21 mouse cellular contexts compared by ENCODE assay signal in genomic region chr17:47532364-47532763, GRCm38 (mm10). TPM values are rescaled to one million over a fixed set of nuclear protein-coding genes. Genes with fewer than 3 reads are reported as not detected.
DNase-seq lines count a peak whose midpoint lies in the region; ATAC-seq and TF ChIP-seq lines count a peak whose summit lies in the region.
"Had no signal": no experiment of that assay in that cellular context is flagged by ENCODE, and none has a peak within 500 bp of the region (broad histone marks: within the 10 kb centered on the region; RNA-seq: fewer than 3 reads in every experiment).

No protein-coding gene starts in this region.

- no peak for TF ChIP-seq POLR2A in MEL (IDR thresholded peaks at IDR 0.05; ENCODE audit: control insufficient read depth in 1 of 2, insufficient read depth in 1 of 2, low read depth in 1 of 2, low read length in 2 of 2, poor library complexity in 1 of 2)

- no peak for ATAC-seq in hindbrain, embryonic 11.5 days (ENCODE audit: low FRiP score)
- ATAC-seq in liver, embryonic 16.5 days (ENCODE audit: low read depth) = peak; percentile 20; the same call in 1 of the 2 replicates
- ATAC-seq in midbrain, embryonic 14.5 days (ENCODE audit: low FRiP score, low TSS enrichment) = no peak
- ATAC-seq: forebrain, postnatal 0 days; hindbrain, postnatal 0 days; lung, postnatal 0 days had no signal

- TF ChIP-seq RAD21 in MEL (IDR thresholded peaks at IDR 0.05; ENCODE audit: low read depth, low read length) = no peak

- 96% methylated on average over 5 of the region's 5 CpGs for WGBS in hindbrain, embryonic 10.5 days
- 91% methylated on average over 5 of the region's 5 CpGs for WGBS in hindbrain, embryonic 11.5 days
- WGBS in liver, embryonic 16.5 days (ENCODE audit: insufficient replicate concordance) = 61% methylated on average over 5 of the region's 5 CpGs
- 97% methylated on average over 5 of the region's 5 CpGs for WGBS in midbrain, embryonic 14.5 days

- no peaks in the 10 kb centered on the region for H3K36me3 ChIP-seq in hindbrain, embryonic 10.5 days
- no peaks in the 10 kb centered on the region for H3K36me3 ChIP-seq in hindbrain, embryonic 11.5 days (ENCODE audit: control insufficient read depth, insufficient read depth, low read length)
- peaks cover 0 to 15% of the 10 kb centered on the region in 2 experiments; a peak in 2 of 4 replicates for H3K36me3 ChIP-seq in MEL (ENCODE audit: control insufficient read depth in 1 of 2, insufficient read depth in 2 of 2, low read length in 2 of 2)
- no peaks in the 10 kb centered on the region for H3K36me3 ChIP-seq in liver, embryonic 16.5 days (ENCODE audit: control insufficient read depth, insufficient read depth)
- H3K36me3 ChIP-seq in midbrain, embryonic 14.5 days (ENCODE audit: control insufficient read depth, insufficient read depth, low read length) = no peaks in the 10 kb centered on the region
- H3K36me3 ChIP-seq: heart, embryonic 12.5 days; limb, embryonic 15.5 days had no signal

- H3K9me3 ChIP-seq in hindbrain, embryonic 10.5 days = no peaks in the 10 kb centered on the region
- no peaks in the 10 kb centered on the region for H3K9me3 ChIP-seq in hindbrain, embryonic 11.5 days (ENCODE audit: control insufficient read depth, low read length)
- no peaks in the 10 kb centered on the region for H3K9me3 ChIP-seq in MEL (replicated peaks; ENCODE audit: insufficient read depth, low read length)
- no peaks in the 10 kb centered on the region for H3K9me3 ChIP-seq in liver, embryonic 16.5 days (replicated peaks; ENCODE audit: control insufficient read depth, low read length)
- no peaks in the 10 kb centered on the region for H3K9me3 ChIP-seq in midbrain, embryonic 14.5 days (ENCODE audit: control insufficient read depth, low read length)
- H3K9me3 ChIP-seq: heart, embryonic 12.5 days; limb, embryonic 15.5 days had no signal

- no peak for DNase-seq in hindbrain, embryonic 10.5 days (ENCODE audit: low spot score)
- no peak for DNase-seq in hindbrain, embryonic 11.5 days (ENCODE audit: low spot score)
- DNase-seq in MEL (ENCODE audit: low read depth, low spot score) = peak; percentile 35
- peak; percentile 36 for DNase-seq in induced T-regulatory cell, adult 2 months (ENCODE audit: low read depth)
- DNase-seq in adrenal gland, adult 2 months = no peak
- DNase-seq in cerebellum, adult 9-10 months = no peak
- DNase-seq in midbrain, embryonic 14.5 days = no peak
- DNase-seq: adrenal gland, postnatal 25 days; cerebellum, adult 8-10 months; forebrain, postnatal 0 days; gastrocnemius, adult 2 months; heart, postnatal 36 days; kidney, adult 11 months; layer of hippocampus, postnatal 36 days had no signal

- TF ChIP-seq CTCF in MEL (IDR thresholded peaks at IDR 0.05 in 2 of 3, conservative IDR thresholded peaks at IDR 0.05 in 1 of 3; ENCODE audit: control insufficient read depth in 1 of 3, insufficient read depth in 1 of 3, low read depth in 2 of 3, low read length in 3 of 3, poor library complexity in 1 of 3, severe bottlenecking in 1 of 3) = no peak

- peaks cover 29% of the 10 kb centered on the region for H3K4me1 ChIP-seq in hindbrain, embryonic 10.5 days (replicated peaks)
- peaks cover 3% of the 10 kb centered on the region; the same call in 1 of the 2 replicates for H3K4me1 ChIP-seq in hindbrain, embryonic 11.5 days (replicated peaks; ENCODE audit: control insufficient read depth, insufficient read depth, low read length)
- peaks cover 13 to 17% of the 10 kb centered on the region in 2 experiments for H3K4me1 ChIP-seq in MEL (ENCODE audit: control insufficient read depth in 1 of 2, insufficient read depth in 2 of 2, low read length in 2 of 2)
- H3K4me1 ChIP-seq in liver, embryonic 16.5 days (ENCODE audit: control insufficient read depth, low read depth, low read length) = peaks cover 72% of the 10 kb centered on the region
- no peaks in the 10 kb centered on the region for H3K4me1 ChIP-seq in midbrain, embryonic 14.5 days (ENCODE audit: control insufficient read depth, insufficient read depth, low read length)

- no peak overlapping the region for H3K4me3 ChIP-seq in hindbrain, embryonic 10.5 days
- no peak overlapping the region for H3K4me3 ChIP-seq in hindbrain, embryonic 11.5 days (ENCODE audit: low read depth, low read length)
- H3K4me3 ChIP-seq in MEL (ENCODE audit: control insufficient read depth in 1 of 2, insufficient read depth in 1 of 2, low read depth in 2 of 2, low read length in 2 of 2) = no peak overlapping the region
- H3K4me3 ChIP-seq in liver, embryonic 16.5 days (ENCODE audit: low read depth, low read length) = no peak overlapping the region
- H3K4me3 ChIP-seq in midbrain, embryonic 14.5 days (replicated peaks; ENCODE audit: low read depth, low read length) = no peak overlapping the region
- H3K4me3 ChIP-seq: gastrocnemius, adult 2 months; heart, embryonic 12.5 days; limb, embryonic 15.5 days had no signal

- H3K4me2 ChIP-seq in hindbrain, embryonic 11.5 days (replicated peaks; ENCODE audit: low read depth, low read length) = no peak overlapping the region
- H3K4me2 ChIP-seq in liver, embryonic 16.5 days (ENCODE audit: low read depth, low read length) = peak overlapping the region; percentile 33
- H3K4me2 ChIP-seq in midbrain, embryonic 14.5 days (ENCODE audit: low read length) = no peak overlapping the region
- H3K4me2 ChIP-seq: heart, embryonic 12.5 days; limb, embryonic 15.5 days; midbrain, embryonic 11.5 days had no signal

- H3K9ac ChIP-seq in hindbrain, embryonic 11.5 days (ENCODE audit: low read depth, low read length) = no peak overlapping the region
- H3K9ac ChIP-seq in MEL (ENCODE audit: control insufficient read depth, low read depth, low read length, poor library complexity, severe bottlenecking) = no peak overlapping the region
- H3K9ac ChIP-seq in liver, embryonic 16.5 days (ENCODE audit: low read depth, low read length) = 0 out of 2 replicates have a peak overlapping the region, but pooled peaks have one; percentile 13
- H3K9ac ChIP-seq in midbrain, embryonic 14.5 days (replicated peaks; ENCODE audit: low read length) = no peak overlapping the region
- H3K9ac ChIP-seq: forebrain, postnatal 0 days; heart, embryonic 12.5 days; limb, embryonic 15.5 days had no signal

- H3K27ac ChIP-seq in hindbrain, embryonic 10.5 days = peak overlapping the region; percentile 17; the same call in 1 of the 2 replicates
- H3K27ac ChIP-seq in hindbrain, embryonic 11.5 days (ENCODE audit: low read depth, low read length) = no peak overlapping the region
- no peak overlapping the region for H3K27ac ChIP-seq in MEL (ENCODE audit: control insufficient read depth, low read depth, low read length)
- H3K27ac ChIP-seq in liver, embryonic 16.5 days (ENCODE audit: low read length) = peak overlapping the region; percentile 61
- no peak overlapping the region for H3K27ac ChIP-seq in midbrain, embryonic 14.5 days (replicated peaks; ENCODE audit: low read depth, low read length)
- H3K27ac ChIP-seq: gastrocnemius, adult 2 months; hindbrain, postnatal 0 days; kidney, postnatal 0 days; limb, embryonic 15.5 days had no signal

- no peaks in the 10 kb centered on the region for H3K27me3 ChIP-seq in hindbrain, embryonic 10.5 days (ENCODE audit: insufficient read depth, poor library complexity, severe bottlenecking)
- no peaks in the 10 kb centered on the region for H3K27me3 ChIP-seq in hindbrain, embryonic 11.5 days (ENCODE audit: control insufficient read depth, insufficient read depth, low read length)
- H3K27me3 ChIP-seq in MEL (ENCODE audit: control insufficient read depth in 1 of 2, insufficient read depth in 2 of 2, low read length in 2 of 2) = no peaks in the 10 kb centered on the region
- H3K27me3 ChIP-seq in liver, embryonic 16.5 days (ENCODE audit: control insufficient read depth, insufficient read depth, low read depth, low read length) = no peaks in the 10 kb centered on the region
- no peaks in the 10 kb centered on the region for H3K27me3 ChIP-seq in midbrain, embryonic 14.5 days (ENCODE audit: control insufficient read depth, insufficient read depth, low read length)
- H3K27me3 ChIP-seq: heart, embryonic 12.5 days; limb, embryonic 15.5 days had no signal

- no peak for TF ChIP-seq EP300 in MEL (IDR thresholded peaks at IDR 0.05; ENCODE audit: low read depth in 1 of 2, low read length in 2 of 2)

- H3K79me2 ChIP-seq in MEL (ENCODE audit: control insufficient read depth, insufficient read depth, low read length, poor library complexity) = no peaks in the 10 kb centered on the region

TF ChIP-seq in MEL, 35 proteins besides CTCF, POLR2A, EP300 and RAD21:
- TF ChIP-seq E2F4 (IDR thresholded peaks at IDR 0.05; ENCODE audit: borderline replicate concordance, low read depth, low read length) (no peak), GATA1 (IDR thresholded peaks at IDR 0.05; ENCODE audit: low read depth, low read length) (0 out of 2 replicates have a peak, but pooled peaks have one; percentile 20)

RNA-seq across cellular contexts. Expression of gene Ccnd3, which starts 27.5 kb away (rescaled TPM):
- 289 and 330 TPM in 2 replicates for polyA plus RNA-seq in hindbrain, embryonic 10.5 days (2016; fragmentation: Nextera tagmentation; extraction: Ambion mirVana)
- 190 and 195 TPM in 2 replicates for polyA plus RNA-seq in hindbrain, embryonic 11.5 days (2014; fragmentation: Nextera tagmentation; extraction: Ambion mirVana)
- 143 TPM in 2 replicates for total RNA-seq in MEL (2012; rRNA removed)
- polyA plus RNA-seq in MEL (2012; ENCODE audit: insufficient read depth in 1 of 2, insufficient read length in 2 of 2, low read depth in 1 of 2, low replicate concordance in 2 of 2, missing spikeins in 1 of 2) = 100 to 1,000 TPM in 1 of 2 experiments, not detected in 1; 568 TPM
- polyA plus RNA-seq in liver, embryonic 16.5 days (2015; fragmentation: Nextera tagmentation; extraction: Ambion mirVana) = 300 and 331 TPM in 2 replicates
- total RNA-seq in adrenal gland, adult 2 months (2021) = 100 to 1,000 TPM; 326 to 471 TPM
- polyA plus RNA-seq in adrenal gland, adult 2 months (2012; rRNA removed) = 1,307 and 1,375 TPM in 2 replicates
- polyA plus RNA-seq in midbrain, embryonic 14.5 days (2014; fragmentation: Nextera tagmentation; extraction: Ambion mirVana) = 56.4 and 67.3 TPM in 2 replicates

RNA-seq across cellular contexts. Expression of gene Taf8, which starts 30.3 kb away (rescaled TPM):
- 32.5 and 36.0 TPM in 2 replicates for polyA plus RNA-seq in hindbrain, embryonic 10.5 days (2016; fragmentation: Nextera tagmentation; extraction: Ambion mirVana)
- 26.5 and 28.7 TPM in 2 replicates for polyA plus RNA-seq in hindbrain, embryonic 11.5 days (2014; fragmentation: Nextera tagmentation; extraction: Ambion mirVana)
- total RNA-seq in MEL (2012; rRNA removed) = 14.4 and 15.2 TPM in 2 replicates
- 10 to 100 TPM in 1 of 2 experiments, not detected in 1; 25.7 TPM for polyA plus RNA-seq in MEL (2012; ENCODE audit: insufficient read depth in 1 of 2, insufficient read length in 2 of 2, low read depth in 1 of 2, low replicate concordance in 2 of 2, missing spikeins in 1 of 2)
- polyA plus RNA-seq in liver, embryonic 16.5 days (2015; fragmentation: Nextera tagmentation; extraction: Ambion mirVana) = 14.2 and 14.3 TPM in 2 replicates
- 10 to 100 TPM; 19.5 to 19.8 TPM for total RNA-seq in adrenal gland, adult 2 months (2021)
- 12.5 and 15.6 TPM in 2 replicates for polyA plus RNA-seq in adrenal gland, adult 2 months (2012; rRNA removed)
- polyA plus RNA-seq in midbrain, embryonic 14.5 days (2014; fragmentation: Nextera tagmentation; extraction: Ambion mirVana) = 17.4 and 19.2 TPM in 2 replicates

Comparison
In these comparisons a context has a peak if more than half of its experiments do, and no peak if none do; other contexts are left out.
1. H3K27ac ChIP-seq: peak in hindbrain, embryonic 10.5 days (single experiment) and liver, embryonic 16.5 days (single experiment); none in hindbrain, embryonic 11.5 days (single experiment), MEL (single experiment) and midbrain, embryonic 14.5 days (single experiment).
2. DNase-seq: peak in MEL (single experiment) and induced T-regulatory cell, adult 2 months (single experiment); none in hindbrain, embryonic 10.5 days (single experiment), hindbrain, embryonic 11.5 days (single experiment), adrenal gland, adult 2 months (single experiment), cerebellum, adult 9-10 months (single experiment) and midbrain, embryonic 14.5 days (single experiment).